Mouse (Mus musculus): ENCODE measurements around the gene Il20rb.

GRCm38 (mm10) chr9:100436865-100437595 is 49.6 kb downstream of the Il20rb start:
- no peak for TF ChIP-seq TAL1 (IDR thresholded peaks at IDR 0.05; ENCODE audit: low read length)
- no peak for TF ChIP-seq GATA1 (IDR thresholded peaks at IDR 0.05; ENCODE audit: low read length)
